Mouse (Mus musculus) hindbrain, embryonic 13.5 days (tissue): ENCODE data around the gene Alk. TPM values are rescaled to one million over a fixed set of nuclear protein-coding genes. Genes with fewer than 3 reads are reported as not detected.

ENCODE experiments used
- ATAC-seq: fragments of 200-750 bp; cut with Nextera tagmentation; 2 replicates; pipeline ENCODE4 v1.8.0; 2017; ENCODE audit warnings: moderate TSS enrichment; ENCODE audit not compliant: low FRiP score
- H3K27ac ChIP-seq: fragments of 300-500 bp; sonication (generic); 2 replicates; pipeline ENCODE4 v1.5.1; 2015; ENCODE audit warnings: inconsistent platforms, mild to moderate bottlenecking, moderate library complexity
- H3K27me3 ChIP-seq: fragments of 300-500 bp; sonication (generic); 2 replicates; pipeline ENCODE4 v1.6.1; 2015; ENCODE audit warnings: mild to moderate bottlenecking, inconsistent platforms
- H3K36me3 ChIP-seq: fragments of 300-500 bp; sonication (generic); 2 replicates; pipeline ENCODE4 v1.6.1; 2015; ENCODE audit warnings: mild to moderate bottlenecking, inconsistent platforms
- H3K4me1 ChIP-seq: fragments of 300-500 bp; sonication (generic); replicated peaks from 2 replicates; pipeline ENCODE4 v1.6.1; 2015; ENCODE audit warnings: inconsistent platforms
- H3K4me2 ChIP-seq: fragments of 300-500 bp; sonication (generic); 2 replicates; pipeline ENCODE4 v1.6.1; 2015; ENCODE audit warnings: inconsistent platforms, mild to moderate bottlenecking, moderate library complexity
- H3K4me3 ChIP-seq: fragments of 300-500 bp; sonication (generic); 2 replicates; pipeline ENCODE4 v1.5.1; 2015; ENCODE audit warnings: mild to moderate bottlenecking, inconsistent platforms
- H3K9ac ChIP-seq: fragments of 300-500 bp; sonication (generic); 2 replicates; pipeline ENCODE4 v1.6.1; 2015; ENCODE audit warnings: mild to moderate bottlenecking, inconsistent platforms
- H3K9me3 ChIP-seq: fragments of 300-500 bp; sonication (generic); 2 replicates; pipeline ENCODE4 v1.6.1; 2016; ENCODE audit warnings: inconsistent platforms
- WGBS: fragments of 180-500 bp; shearing (Covaris S2); methylation state at CpG from one replicate; pipeline ENCODE4 v1.1.7; 2015; 5-methylcytosine and 5-hydroxymethylcytosine counted together
- polyA plus RNA-seq: library from polyadenylated mRNA; unstranded; fragments of >200 nt; fragmentation: Nextera tagmentation; extraction: Ambion mirVana; gene quantifications from 2 replicates; pipeline ENCODE4 v1.2.1, GENCODE M21; 2015

Alk gene
- polyA plus RNA-seq, 1 experiment from 2014 or later = 3.4 TPM

DNA sequence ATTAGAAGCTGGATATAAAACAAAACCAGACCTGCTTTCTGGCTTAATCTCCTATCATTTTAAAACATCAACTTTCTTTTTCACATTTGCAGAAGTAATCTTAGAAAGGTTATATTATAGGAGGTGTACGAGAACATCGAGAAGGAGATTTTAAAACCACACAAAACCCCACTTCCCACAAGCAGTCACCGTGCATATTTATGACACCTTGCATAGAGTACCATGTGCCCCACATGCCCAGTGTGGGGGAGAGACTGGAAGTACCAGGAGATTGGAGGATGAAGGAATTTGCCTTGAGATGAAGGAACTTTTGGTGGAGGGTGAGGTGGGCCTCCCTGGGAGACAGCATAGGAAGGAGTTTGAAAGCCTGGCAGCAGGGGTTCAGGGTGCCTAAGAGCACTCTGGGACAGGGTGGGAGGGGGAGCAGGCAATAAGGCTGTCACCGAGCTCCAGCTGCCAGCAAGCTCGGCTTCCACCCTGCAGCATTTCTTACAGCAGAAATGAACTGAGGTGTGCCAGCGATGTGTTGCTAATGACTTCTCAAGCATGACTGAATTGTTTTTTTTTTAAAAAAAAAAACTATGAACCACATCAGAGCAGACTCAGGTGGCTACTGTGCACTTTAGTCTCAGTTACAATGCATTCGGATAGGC lies 459.4 kb downstream of the Alk start:
- no peak overlapping the region for H3K27ac ChIP-seq

DNA sequence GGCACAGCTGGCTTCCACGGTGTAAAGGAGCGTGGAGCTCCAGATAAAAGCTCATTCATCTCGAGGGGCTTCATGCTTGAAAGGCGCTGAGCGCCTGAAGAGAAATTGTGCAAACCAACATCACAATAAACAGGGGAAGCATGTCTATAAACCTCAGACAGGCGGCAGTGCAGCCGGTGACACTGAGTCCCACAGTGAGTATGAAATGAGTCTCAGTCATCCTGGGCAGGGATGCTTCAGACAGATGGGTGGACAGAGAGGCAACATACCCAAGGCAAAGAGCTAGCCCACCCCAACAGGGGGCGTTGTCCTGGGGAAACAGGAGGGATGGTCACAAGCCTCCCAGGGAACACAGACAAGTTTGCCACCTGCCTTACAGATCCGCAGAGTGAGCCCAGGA lies 460.0 kb downstream of the Alk start:
- no peaks in the 10 kb centered on the region for H3K27me3 ChIP-seq
- ATAC-seq = no peak
- H3K4me3 ChIP-seq = no peak overlapping the region
- peaks cover 15% of the 10 kb centered on the region for H3K4me1 ChIP-seq
- H3K4me2 ChIP-seq = no peak overlapping the region
- H3K36me3 ChIP-seq = no peaks in the 10 kb centered on the region
- 47% methylated on average over 9 of the region's 9 CpGs for WGBS
- H3K9me3 ChIP-seq = no peaks in the 10 kb centered on the region
- no peak overlapping the region for H3K9ac ChIP-seq
- no peak overlapping the region for H3K27ac ChIP-seq

More for the DNA sequence above, 459.4 kb downstream of the Alk start:
- Histone ChIP-seq H3K4me2 (no peak overlapping the region), H3K4me1 (peaks cover 15% of the 10 kb centered on the region), H3K9me3 (no peaks in the 10 kb centered on the region), H3K4me3 (no peak overlapping the region), H3K9ac (no peak overlapping the region), H3K36me3 (no peaks in the 10 kb centered on the region), H3K27me3 (no peaks in the 10 kb centered on the region)
- 63% methylated on average over 7 of the region's 7 CpGs for WGBS
- peak; percentile 32; the same call in 1 of the 2 replicates for ATAC-seq

- no peaks in the 10 kb centered on the region for H3K4me1 ChIP-seq
- no peaks in the 10 kb centered on the region for H3K27me3 ChIP-seq
- WGBS = 89% methylated on average over 8 of the region's 8 CpGs
- no peak overlapping the region for H3K4me2 ChIP-seq
- H3K27ac ChIP-seq = no peak overlapping the region
- H3K9ac ChIP-seq = no peak overlapping the region
- no peak for ATAC-seq
- no peaks in the 10 kb centered on the region for H3K9me3 ChIP-seq
- H3K36me3 ChIP-seq = no peaks in the 10 kb centered on the region
- H3K4me3 ChIP-seq = no peak overlapping the region
Observed at GRCm38 (mm10) chr17:72132140-72132911, 472.1 kb downstream of the Alk start.

DNA sequence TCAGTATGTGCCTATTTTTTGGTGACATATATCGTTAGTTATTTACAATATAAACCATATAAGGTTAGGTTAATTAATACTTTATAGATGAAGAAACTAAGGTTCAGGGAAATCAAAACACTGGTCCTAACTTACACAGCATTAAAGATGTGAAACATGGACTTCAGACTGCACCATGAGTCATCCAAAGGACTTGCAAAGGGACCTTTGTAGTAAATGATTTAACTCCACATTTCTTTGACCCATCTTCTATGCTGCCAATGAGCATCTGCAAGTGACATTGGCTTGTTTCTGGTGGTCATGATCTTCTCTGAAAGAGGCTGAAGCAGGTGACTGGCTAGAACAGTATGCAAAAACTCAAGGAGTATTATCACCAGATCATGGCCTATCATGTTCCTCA lies 482.8 kb downstream of the Alk start:
- no peaks in the 10 kb centered on the region for H3K27me3 ChIP-seq
- no peaks in the 10 kb centered on the region for H3K4me1 ChIP-seq
- no peak overlapping the region for H3K9ac ChIP-seq
- no peak overlapping the region for H3K27ac ChIP-seq
- no peak overlapping the region for H3K4me2 ChIP-seq
- H3K4me3 ChIP-seq = no peak overlapping the region
- no peaks in the 10 kb centered on the region for H3K36me3 ChIP-seq
- WGBS = 94% methylated on average over 1 of the region's 1 CpGs
- peaks cover 3% of the 10 kb centered on the region; the same call in 1 of the 2 replicates for H3K9me3 ChIP-seq
- ATAC-seq = no peak

GRCm38 (mm10) chr17:72120278-72120677 lies 484.1 kb downstream of the Alk start:
- H3K4me3 ChIP-seq = no peak overlapping the region
- no peak overlapping the region for H3K9ac ChIP-seq
- no peaks in the 10 kb centered on the region for H3K36me3 ChIP-seq
- H3K9me3 ChIP-seq = peaks cover 3% of the 10 kb centered on the region; the same call in 1 of the 2 replicates
- H3K4me2 ChIP-seq = no peak overlapping the region
- H3K27me3 ChIP-seq = no peaks in the 10 kb centered on the region
- no peak for ATAC-seq
- no peak overlapping the region for H3K27ac ChIP-seq
- H3K4me1 ChIP-seq = peaks cover 5% of the 10 kb centered on the region
- WGBS = 51% methylated on average over 11 of the region's 11 CpGs

DNA sequence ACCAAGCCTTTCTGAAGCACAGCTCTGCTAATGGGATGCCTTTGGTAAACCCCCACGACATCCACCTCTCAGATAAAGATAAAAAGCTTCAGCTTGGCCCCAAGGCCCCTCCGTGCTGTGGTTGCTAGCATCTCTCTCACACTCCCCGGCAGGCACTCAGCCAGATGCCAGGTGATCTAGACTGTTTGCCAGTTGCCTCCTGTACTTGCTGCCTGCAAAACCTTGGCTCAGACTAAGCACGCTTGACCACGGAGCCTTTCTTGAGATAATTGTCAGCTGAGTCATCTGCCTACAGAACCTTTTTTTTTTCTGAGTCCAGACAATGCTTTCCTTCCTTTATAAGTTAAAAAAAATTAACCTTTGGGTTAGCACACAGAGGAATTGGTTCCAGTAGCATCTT lies 486.1 kb downstream of the Alk start:
- 79% methylated on average over 5 of the region's 5 CpGs for WGBS

DNA sequence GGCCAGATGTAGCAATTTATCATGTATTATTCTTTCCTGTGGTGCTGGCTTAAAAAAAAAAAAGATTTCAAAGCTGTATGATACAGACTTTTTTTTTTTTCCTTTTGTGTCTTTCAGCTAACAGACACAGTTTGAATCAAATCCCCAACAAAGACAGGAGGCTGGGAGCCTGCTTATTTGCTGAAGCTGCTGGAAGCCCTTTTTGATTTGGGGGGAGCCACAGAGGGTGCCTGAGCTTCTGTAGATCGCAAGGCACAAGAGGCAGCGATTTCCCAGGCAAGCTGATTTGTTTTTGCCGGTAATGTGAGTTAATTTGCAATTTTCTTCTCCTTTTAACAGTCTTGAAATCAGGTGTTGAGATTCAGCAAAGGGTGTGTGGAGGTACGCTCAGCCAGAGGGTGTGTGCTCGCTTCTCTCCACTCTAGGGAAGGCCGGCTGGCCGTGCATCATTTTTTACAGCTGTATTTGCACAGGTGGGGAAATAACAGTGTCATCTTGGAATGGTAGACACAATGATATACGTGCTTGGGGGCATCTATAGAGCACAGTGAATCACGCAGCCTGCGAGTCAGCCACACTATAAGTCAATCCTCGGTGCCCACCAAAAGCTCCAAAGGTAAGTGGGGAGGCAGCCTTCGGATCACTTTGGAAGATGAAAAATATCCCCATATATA lies 489.0 kb downstream of the Alk start:
- Histone ChIP-seq H3K4me2 (peak overlapping the region; percentile 13; the same call in 1 of the 2 replicates), H3K27ac (peak overlapping the region; percentile 18; the same call in 1 of the 2 replicates), H3K4me1 (peaks cover 21% of the 10 kb centered on the region), H3K27me3 (no peaks in the 10 kb centered on the region), H3K4me3 (no peak overlapping the region), H3K36me3 (no peaks in the 10 kb centered on the region), H3K9me3 (no peaks in the 10 kb centered on the region), H3K9ac (no peak overlapping the region)
- WGBS = 34% methylated on average over 12 of the region's 12 CpGs
- ATAC-seq = no peak

More for the DNA sequence above, 486.1 kb downstream of the Alk start:
- Histone ChIP-seq H3K27me3 (no peaks in the 10 kb centered on the region), H3K4me1 (peaks cover 11% of the 10 kb centered on the region), H3K4me2 (no peak overlapping the region), H3K9me3 (no peaks in the 10 kb centered on the region), H3K9ac (no peak overlapping the region), H3K36me3 (no peaks in the 10 kb centered on the region), H3K4me3 (no peak overlapping the region), H3K27ac (no peak overlapping the region)
- no peak for ATAC-seq

DNA sequence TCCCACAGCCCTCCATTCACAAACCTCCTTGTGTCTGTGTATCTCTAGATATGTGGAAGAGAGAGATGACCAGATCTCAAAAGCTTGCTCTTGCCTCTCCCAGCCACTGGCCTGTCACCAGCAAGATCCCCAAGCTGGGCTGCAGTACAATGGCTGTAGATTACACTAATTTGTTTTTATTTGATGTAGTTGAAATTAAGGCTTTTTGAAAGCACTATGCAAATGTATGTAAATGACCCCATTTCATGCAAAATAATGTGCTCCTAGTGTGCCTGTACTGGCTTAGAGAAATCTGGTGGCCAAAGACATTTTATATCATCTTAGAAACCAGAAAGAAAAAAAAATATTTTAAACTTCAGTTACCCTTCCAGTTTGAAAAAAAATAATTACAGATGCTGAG lies 492.4 kb downstream of the Alk start:
- Histone ChIP-seq H3K4me1 (peaks cover 21% of the 10 kb centered on the region), H3K4me3 (no peak overlapping the region), H3K9me3 (no peaks in the 10 kb centered on the region), H3K27me3 (no peaks in the 10 kb centered on the region), H3K4me2 (no peak overlapping the region), H3K36me3 (no peaks in the 10 kb centered on the region), H3K9ac (no peak overlapping the region), H3K27ac (0 out of 2 replicates have a peak overlapping the region, but pooled peaks have one; percentile 13)
- ATAC-seq = no peak

- no peaks in the 10 kb centered on the region for H3K9me3 ChIP-seq
- H3K4me2 ChIP-seq = no peak overlapping the region
- H3K9ac ChIP-seq = no peak overlapping the region
- H3K27ac ChIP-seq = 0 out of 2 replicates have a peak overlapping the region, but pooled peaks have one; percentile 13
- 86% methylated on average over 4 of the region's 4 CpGs for WGBS
- no peak for ATAC-seq
- H3K4me3 ChIP-seq = no peak overlapping the region
- peaks cover 21% of the 10 kb centered on the region for H3K4me1 ChIP-seq
- no peaks in the 10 kb centered on the region for H3K36me3 ChIP-seq
- H3K27me3 ChIP-seq = no peaks in the 10 kb centered on the region
Observed at GRCm38 (mm10) chr17:72111528-72111927, 492.9 kb downstream of the Alk start.

- Histone ChIP-seq H3K27ac (0 out of 2 replicates have a peak overlapping the region, but pooled peaks have one; percentile 35), H3K9me3 (no peaks in the 10 kb centered on the region), H3K9ac (no peak overlapping the region), H3K4me2 (no peak overlapping the region), H3K4me3 (no peak overlapping the region), H3K4me1 (peaks cover 8% of the 10 kb centered on the region), H3K27me3 (no peaks in the 10 kb centered on the region), H3K36me3 (no peaks in the 10 kb centered on the region)
- ATAC-seq = no peak
- 25% methylated on average over 12 of the region's 12 CpGs for WGBS
Observed at GRCm38 (mm10) chr17:72087261-72087703, 517.1 kb downstream of the Alk start.

DNA sequence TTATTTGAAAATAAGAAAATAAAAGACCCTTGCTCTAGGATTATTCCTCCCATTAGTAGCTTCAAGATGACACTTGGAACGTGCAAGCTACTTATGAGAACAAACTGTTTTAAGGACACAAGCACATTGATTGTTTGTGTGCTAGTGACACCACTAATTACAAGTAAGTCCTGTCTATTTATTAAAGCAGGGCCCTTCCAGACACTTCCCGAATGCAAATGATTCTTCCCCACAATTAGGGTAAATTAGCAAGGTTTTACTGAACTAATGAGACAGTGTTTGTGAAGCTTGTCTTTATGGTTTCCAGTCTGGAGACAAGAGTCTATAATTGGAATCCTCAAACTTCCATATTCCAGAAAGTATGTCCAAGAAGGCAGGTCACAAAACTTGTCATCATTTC lies 523.0 kb downstream of the Alk start:
- WGBS = 74% methylated on average over 2 of the region's 2 CpGs
- H3K4me2 ChIP-seq = no peak overlapping the region

GRCm38 (mm10) chr17:72076306-72076921 lies 528.0 kb downstream of the Alk start:
- peak; percentile 90 for ATAC-seq
- Histone ChIP-seq H3K9me3 (no peaks in the 10 kb centered on the region), H3K4me2 (no peak overlapping the region)

More for the DNA sequence above, 523.0 kb downstream of the Alk start:
- no peak for ATAC-seq
- Histone ChIP-seq H3K36me3 (no peaks in the 10 kb centered on the region), H3K9me3 (no peaks in the 10 kb centered on the region), H3K4me3 (no peak overlapping the region), H3K4me1 (peaks cover 11% of the 10 kb centered on the region), H3K27ac (no peak overlapping the region), H3K9ac (no peak overlapping the region), H3K27me3 (no peaks in the 10 kb centered on the region)

More at GRCm38 (mm10) chr17:72076306-72076921, 528.0 kb downstream of the Alk start:
- Histone ChIP-seq H3K27me3 (no peaks in the 10 kb centered on the region), H3K36me3 (no peaks in the 10 kb centered on the region), H3K27ac (peak overlapping the region; percentile 20; the same call in 1 of the 2 replicates), H3K4me3 (no peak overlapping the region), H3K4me1 (peaks cover 19% of the 10 kb centered on the region), H3K9ac (no peak overlapping the region)
- WGBS = 16% methylated on average over 12 of the region's 12 CpGs
